Mouse (Mus musculus): ENCODE measurements around the gene Rab40b. TPM values are rescaled to one million over a fixed set of nuclear protein-coding genes. Genes with fewer than 3 reads are reported as not detected.

The Rab40b gene
- total RNA-seq, 2 experiments from 2014 or later = 40.6 to 44.8 TPM

Small RNA genes within 50 kb of the gene (microRNA-seq; reads per million reads assigned to microRNA genes)
- 0.67 to 1.2 reads per million in 2 experiments for gene Mir7236

Other genes starting within 250 kb of the Rab40b start
- gene Tex19.1, start 242.1 kb downstream of the Rab40b start, total RNA-seq (2021) = not detected
- under 1 TPM; 0.41 to 0.45 TPM for gene Uts2r, start 228.0 kb downstream of the Rab40b start, total RNA-seq (2021)
- gene Hexdc, start 183.8 kb downstream of the Rab40b start, total RNA-seq (2021) = 10 to 100 TPM; 38.7 to 41.1 TPM
- 1 to 10 TPM; 7.4 to 9.5 TPM for gene Ogfod3, start 183.5 kb downstream of the Rab40b start, total RNA-seq (2021)
- gene Cybc1, start 158.9 kb downstream of the Rab40b start, total RNA-seq (2021) = 10 to 100 TPM; 30.6 to 31.7 TPM
- 10 to 100 TPM; 58.2 to 71.4 TPM for gene Narf, start 151.0 kb downstream of the Rab40b start, total RNA-seq (2021)
- 100 to 1,000 TPM in 1 of 2 experiments, 10 to 100 TPM in 1; 93.6 to 102 TPM for gene Foxk2, start 128.3 kb downstream of the Rab40b start, total RNA-seq (2021)
- gene Wdr45b, start 33.8 kb downstream of the Rab40b start, total RNA-seq (2021) = 10 to 100 TPM; 53.7 to 64.0 TPM
- 10 to 100 TPM; 29.9 to 32.0 TPM for gene Fn3krp, start 33.1 kb upstream of the Rab40b start, total RNA-seq (2021)
- 10 to 100 TPM; 12.2 to 16.4 TPM for gene Fn3k, start 46.7 kb upstream of the Rab40b start, total RNA-seq (2021)
- 10 to 100 TPM; 60.4 to 65.8 TPM for gene Tbcd, start 63.7 kb upstream of the Rab40b start, total RNA-seq (2021)
- not detected for gene Zfp750, start 131.1 kb upstream of the Rab40b start, total RNA-seq (2021)

Measured in layer of hippocampus, postnatal 10 days (tissue).